Mouse (Mus musculus): ENCODE results near the gene Copb2.

DNA sequence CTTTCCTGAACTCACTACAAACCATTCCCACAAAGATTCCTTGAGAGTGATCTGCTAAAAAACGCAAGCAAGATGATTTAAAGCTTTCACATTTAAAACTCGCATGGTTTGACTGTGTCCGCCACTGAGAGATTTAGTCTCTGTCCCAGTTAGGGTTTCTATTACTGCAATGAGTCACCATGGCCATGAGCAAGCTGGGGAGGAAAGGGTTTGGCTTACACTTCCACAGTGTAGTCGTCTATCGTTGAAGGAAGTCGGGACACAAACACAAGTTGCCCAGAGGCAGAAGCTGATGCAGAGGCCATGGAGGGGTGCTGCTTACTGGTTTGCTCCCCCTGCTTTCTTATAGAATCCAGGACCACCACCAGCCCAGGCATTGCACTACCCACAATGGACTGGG lies 36.6 kb downstream of the Copb2 start:
- TF ChIP-seq CTCF (IDR thresholded peaks at IDR 0.05; ENCODE audit: control insufficient read depth, insufficient read depth, insufficient read length) (no peak), USF1 (IDR thresholded peaks at IDR 0.05; ENCODE audit: low read depth) (no peak)

Data from C2C12 (cell line).